Mouse (Mus musculus): ENCODE results near the gene Jam3.

- TF ChIP-seq TAL1 (IDR thresholded peaks at IDR 0.05; ENCODE audit: low read length) (no peak), GATA1 (IDR thresholded peaks at IDR 0.05; ENCODE audit: low read length) (no peak)
Observed at GRCm38 (mm10) chr9:27165596-27165995, 10.4 kb upstream of the Jam3 start.

Measured in erythroblast, embryonic 14.5 days (primary cell).